Mouse (Mus musculus) layer of hippocampus, postnatal 25 days (tissue): ENCODE data around the gene Ptprt. TPM values are rescaled to one million over a fixed set of nuclear protein-coding genes. Genes with fewer than 3 reads are reported as not detected.

Source experiments
- DNase-seq, 2 experiments: peaks; one replicate each; pipeline ENCODE4 v3.0.0; 2022; ENCODE audit warnings: mixed read lengths in 2 of 2, low spot score in 1 of 2; ENCODE audit errors: extremely low spot score in 1 of 2
- total RNA-seq, 2 experiments: library from RNA; stranded (reverse); gene quantifications; 2 replicates each; pipeline ENCODE4 v1.2.3; 2021

Gene Ptprt
- total RNA-seq, 2 experiments from 2014 or later: 45.6 to 53.4 TPM

- no peak for DNase-seq
These were observed 854.5 kb downstream of the Ptprt start for GRCm38 (mm10) chr2:161806287-161807007.

- peak in 1 of 2 experiments; percentile 37 for DNase-seq
These were observed 861.0 kb downstream of the Ptprt start for GRCm38 (mm10) chr2:161799946-161800345.

- no peak for DNase-seq
These were observed 893.4 kb downstream of the Ptprt start for GRCm38 (mm10) chr2:161767528-161767927.

DNA sequence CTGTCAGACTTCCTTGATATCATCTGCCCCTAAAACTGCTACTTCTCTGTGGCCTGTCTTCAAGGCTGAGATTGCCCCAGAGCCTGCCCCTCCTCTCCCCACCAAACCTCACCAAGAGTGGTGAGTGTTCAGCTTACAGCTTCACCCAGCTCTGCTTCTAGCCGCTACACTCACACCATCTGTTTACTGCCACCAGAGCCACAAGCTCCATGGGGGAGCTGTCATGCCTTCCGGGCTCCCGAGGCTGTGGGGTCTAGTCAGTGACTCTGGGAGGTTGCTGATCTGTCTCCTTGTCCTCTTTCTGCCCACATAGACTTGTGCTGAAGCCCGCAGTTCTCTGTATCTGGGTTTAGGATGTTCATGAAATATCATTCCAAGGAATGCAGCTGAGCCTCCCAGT, 947.9 kb downstream of the Ptprt start:
- DNase-seq: no peak

DNA sequence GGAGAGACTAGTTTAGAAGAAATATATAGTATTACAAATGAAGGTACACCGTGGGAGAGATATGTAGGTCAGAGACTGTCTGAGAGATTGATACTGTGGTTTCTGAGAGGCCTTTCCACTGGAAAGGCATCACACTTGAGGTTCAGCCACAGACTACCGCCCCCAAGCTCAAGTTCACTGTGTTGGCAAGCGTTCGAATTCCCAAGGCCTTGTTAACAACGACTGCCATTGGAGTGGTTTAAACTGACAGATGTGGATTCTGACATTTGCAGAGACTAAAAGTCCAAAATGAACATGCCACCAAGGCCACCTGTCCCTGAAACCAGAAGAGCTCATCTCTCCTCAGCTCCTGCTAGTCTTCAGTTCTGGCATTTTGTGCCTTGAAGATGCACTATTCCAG, 951.6 kb downstream of the Ptprt start:
- no peak for DNase-seq

DNA sequence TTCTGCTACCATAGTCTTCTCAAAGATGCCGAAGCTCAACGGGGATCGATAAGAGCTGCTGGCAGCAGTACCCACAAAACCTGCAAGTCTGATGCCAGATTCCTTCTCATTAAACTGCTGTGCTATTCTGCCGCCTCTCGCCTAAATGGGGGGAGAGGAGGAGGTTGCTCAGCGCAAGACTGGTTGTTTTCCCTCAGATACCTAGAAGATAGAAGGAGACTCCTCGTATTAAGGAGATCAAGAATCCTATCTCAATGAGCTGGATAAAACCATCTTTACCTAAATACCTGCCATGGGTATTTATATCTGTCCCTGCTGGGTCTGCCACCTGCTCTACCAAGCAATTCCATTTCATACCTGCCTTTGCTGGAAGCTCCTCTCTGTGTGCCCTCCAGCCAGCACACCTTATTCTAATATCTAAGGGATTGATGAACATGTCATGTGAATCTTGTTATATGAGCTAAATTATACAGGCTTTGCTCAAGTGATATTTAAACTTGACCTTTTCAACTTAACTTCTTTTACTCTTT, 954.5 kb downstream of the Ptprt start:
- no peak for DNase-seq

GRCm38 (mm10) chr2:161704811-161705210, 956.1 kb downstream of the Ptprt start:
- no peak for DNase-seq

- peak in 1 of 2 experiments; percentile 13 for DNase-seq
These were observed 956.5 kb downstream of the Ptprt start for GRCm38 (mm10) chr2:161704410-161704809.

DNA sequence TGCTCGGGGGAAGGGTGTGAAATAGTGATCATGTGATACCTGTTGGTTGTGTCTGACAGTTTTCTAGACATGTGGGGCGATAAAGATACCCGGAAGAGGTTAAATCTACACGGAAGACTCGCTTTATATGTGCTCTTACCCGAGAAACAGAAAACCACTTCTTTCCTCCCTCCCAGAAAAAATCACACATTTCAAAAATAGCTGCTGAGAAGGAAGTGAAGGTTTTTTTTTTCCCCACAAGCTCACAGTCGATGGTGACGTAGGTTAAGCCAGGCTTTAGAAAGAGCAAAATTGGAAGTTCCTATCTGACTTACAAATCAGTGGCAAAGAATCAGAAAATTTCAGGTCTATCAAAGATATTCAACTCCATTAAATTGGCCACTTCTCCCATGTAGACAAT, 965.1 kb downstream of the Ptprt start:
- DNase-seq: no peak

DNA sequence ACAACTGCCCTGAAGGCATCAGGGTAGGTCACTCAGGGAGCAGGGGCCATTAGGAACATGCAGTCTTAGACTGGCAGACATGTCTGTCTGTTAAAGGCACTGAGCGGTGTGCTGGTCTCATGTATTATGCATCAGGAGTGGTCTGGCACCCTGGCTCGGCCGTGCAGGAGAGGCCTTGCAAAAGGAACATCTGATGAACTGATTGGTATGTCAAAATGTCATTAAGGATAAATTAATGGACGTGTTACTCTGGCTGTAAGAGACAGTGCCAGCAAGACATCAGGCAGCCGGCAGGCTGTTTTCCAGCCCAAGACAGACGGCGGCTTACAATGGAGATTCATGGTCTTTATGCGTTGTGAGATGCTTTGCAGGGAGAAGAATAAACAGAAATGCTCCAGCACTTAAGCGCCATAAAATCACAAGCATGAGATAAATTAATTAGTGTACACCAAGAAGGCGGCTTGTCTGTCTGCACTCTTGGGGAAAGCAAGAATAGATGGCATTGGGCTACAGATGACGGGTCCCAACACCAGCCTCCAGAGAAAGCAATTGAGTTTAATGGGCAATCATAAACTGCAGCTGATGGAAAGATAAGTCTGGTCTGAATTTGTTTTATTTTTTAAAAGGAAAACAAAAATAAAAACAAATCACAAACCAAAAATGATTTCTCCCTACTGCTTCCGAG, 992.5 kb downstream of the Ptprt start:
- DNase-seq: no peak

DNA sequence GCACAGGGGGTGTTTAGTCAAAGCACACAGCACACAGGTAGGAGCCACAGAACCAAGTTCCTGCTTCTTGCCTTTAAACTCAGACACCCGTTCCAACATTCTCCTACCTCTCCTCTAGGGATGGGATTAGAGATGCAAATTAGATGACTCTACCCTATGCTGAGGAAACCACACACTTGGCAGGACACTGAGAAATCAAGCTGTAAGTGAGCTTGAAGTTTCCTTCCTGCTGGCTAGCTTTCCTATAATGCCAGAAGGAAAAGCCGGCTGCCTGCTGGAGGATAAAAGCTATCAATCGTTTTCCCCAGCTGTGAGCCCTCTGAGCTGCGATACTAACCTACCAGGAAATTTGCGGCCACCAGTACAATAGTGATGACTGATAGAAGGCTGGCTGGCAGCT, 999.0 kb downstream of the Ptprt start:
- DNase-seq: no peak

DNA sequence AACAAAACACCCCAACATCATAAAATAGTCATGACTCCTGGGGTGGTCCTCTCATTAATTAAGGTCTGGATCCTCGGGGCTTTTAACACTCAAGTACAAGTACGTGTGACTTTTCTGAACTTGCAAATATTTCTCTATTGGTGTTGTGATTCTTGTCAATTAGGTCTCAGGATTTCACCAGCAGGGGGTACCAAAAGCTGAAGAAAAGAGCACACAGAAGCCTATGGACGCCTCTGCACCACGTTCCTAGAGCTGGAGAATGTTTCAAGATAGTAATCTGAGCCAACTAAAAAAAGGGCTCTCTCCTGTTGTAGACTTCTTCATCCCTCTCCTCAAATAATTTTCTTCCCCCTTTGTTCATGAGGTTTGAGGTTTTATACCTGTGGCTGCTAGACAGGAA, 1000.1 kb downstream of the Ptprt start:
- peak in 1 of 2 experiments; percentile 25 for DNase-seq

DNA sequence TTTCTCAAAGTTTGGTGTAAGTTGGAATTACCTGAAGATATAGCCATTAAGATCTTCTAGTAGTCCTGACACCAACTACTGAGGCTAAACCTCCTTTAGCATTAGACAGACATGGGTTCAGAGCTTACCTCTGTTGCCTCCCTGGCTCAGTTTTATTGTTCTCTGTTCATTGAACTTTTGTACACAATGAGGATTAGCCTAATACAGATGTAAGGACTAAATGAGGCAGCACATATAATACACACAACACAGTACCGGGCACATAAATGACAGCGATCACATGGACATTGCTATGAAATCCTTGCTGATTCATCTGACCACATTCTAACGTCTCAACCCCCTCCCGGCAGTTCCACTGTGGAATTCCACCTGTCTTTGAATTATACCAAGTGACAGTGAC, 1003.9 kb downstream of the Ptprt start:
- DNase-seq: no peak

- DNase-seq: no peak
These were observed 1004.3 kb downstream of the Ptprt start for GRCm38 (mm10) chr2:161656632-161657031.

DNA sequence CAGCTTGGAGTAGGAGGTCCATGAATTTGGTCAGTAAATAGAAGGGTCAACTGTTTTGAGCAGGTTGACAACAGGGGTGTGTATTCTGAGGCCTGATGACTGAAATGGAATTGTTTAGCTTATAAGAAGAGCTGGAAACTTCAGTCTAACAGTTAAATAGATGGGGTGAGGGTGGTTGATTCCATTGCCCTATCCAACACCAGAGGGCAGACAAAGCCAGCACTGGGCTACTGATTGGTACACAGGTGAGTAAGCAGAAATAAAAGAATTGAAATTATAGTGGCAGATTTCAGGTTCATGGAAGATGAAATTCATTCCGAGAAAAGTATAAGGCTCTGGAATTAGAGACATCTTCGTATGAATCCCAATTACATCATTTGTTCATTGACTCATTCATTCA, 1020.1 kb downstream of the Ptprt start:
- DNase-seq: no peak

GRCm38 (mm10) chr2:161634084-161634483, 1026.9 kb downstream of the Ptprt start:
- DNase-seq: no peak

DNA sequence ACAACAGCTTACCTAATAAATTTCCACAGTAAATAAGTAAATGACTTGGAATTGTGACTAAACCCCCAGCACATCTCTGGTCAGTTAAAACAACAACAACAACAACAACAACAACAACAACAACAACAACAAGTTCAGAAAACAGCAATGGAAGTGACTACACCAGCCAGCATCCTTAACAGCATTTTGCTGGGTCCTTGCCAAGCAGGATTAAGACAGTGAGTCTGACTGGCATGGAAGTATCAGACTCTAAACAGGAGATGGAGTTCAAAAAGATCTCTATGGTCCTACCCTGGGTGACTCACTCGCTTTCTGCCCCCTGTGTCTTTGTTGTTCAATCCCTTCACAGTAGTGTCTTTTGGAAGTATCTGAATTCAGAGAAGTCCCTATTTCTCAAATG, 1035.1 kb downstream of the Ptprt start:
- DNase-seq: no peak

DNA sequence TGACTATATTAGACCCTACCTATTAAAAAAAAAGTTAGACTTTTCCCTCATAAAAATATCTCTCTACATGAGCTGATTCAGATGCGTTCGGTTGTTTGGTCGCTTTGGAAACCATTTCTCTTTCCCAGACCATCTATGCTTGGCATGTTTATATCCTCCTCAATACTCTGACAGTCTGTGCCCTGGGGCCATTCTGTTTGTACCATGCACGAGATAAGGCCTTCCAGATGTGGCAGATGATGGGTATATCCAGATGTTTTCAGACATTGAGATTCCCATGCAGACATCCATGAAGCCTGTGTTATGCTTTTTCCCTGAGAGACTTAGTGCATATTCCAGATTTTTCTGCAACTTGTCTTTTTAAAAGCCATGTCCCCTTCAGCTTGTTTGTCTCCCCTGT, 1052.5 kb downstream of the Ptprt start:
- DNase-seq: no peak

GRCm38 (mm10) chr2:161607372-161607771, 1053.6 kb downstream of the Ptprt start:
- DNase-seq: no peak

DNA sequence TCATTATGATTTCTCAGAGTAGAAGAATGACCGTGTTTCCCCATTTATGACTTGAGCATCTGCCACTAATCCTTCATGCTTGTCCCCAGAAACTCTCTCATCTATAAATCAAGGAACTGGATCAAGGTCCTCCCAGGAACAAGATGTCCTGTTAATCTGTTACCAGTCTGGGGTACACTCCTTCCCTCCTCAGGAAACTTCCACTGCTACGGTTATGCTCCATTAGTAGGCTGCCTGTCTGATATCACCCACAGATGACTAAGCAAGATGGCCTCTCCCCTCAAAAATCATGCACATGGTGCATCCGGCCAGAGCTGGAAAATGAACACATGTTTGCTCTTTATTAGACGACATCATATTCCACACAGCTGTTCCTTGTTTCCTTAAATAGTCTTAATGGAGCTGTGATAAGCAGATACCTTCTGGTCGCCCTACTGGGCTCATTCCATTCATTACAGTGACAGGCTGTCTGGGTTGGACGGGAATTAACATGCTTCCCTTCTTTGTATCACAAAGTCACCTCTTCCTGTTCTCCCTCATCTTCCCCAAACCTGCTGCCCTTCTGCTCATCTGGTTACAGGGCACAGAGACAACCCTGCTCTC, 1060.6 kb downstream of the Ptprt start:
- no peak for DNase-seq

- DNase-seq: no peak
These were observed 1067.4 kb downstream of the Ptprt start for GRCm38 (mm10) chr2:161593391-161594152.
